Mouse (Mus musculus) stomach, embryonic 15.5 days (tissue): ENCODE results near the gene Noto. TPM values are rescaled to one million over a fixed set of nuclear protein-coding genes. Genes with fewer than 3 reads are reported as not detected.

Experiments used
- ATAC-seq: fragments of 200-750 bp; cut with Nextera tagmentation; 2 replicates; pipeline ENCODE4 v1.8.0; 2017; ENCODE audit warnings: low read depth, moderate number of reproducible peaks, moderate TSS enrichment; ENCODE audit not compliant: insufficient read depth, low FRiP score
- H3K27ac ChIP-seq: fragments of 300-500 bp; sonication (generic); 2 replicates; pipeline ENCODE4 v1.5.1; 2015; ENCODE audit warnings: mild to moderate bottlenecking, inconsistent platforms
- H3K27me3 ChIP-seq: fragments of 300-500 bp; sonication (generic); replicated peaks from 2 replicates; pipeline ENCODE4 v1.6.1; 2015; ENCODE audit warnings: inconsistent platforms
- H3K36me3 ChIP-seq: fragments of 300-500 bp; sonication (generic); 2 replicates; pipeline ENCODE4 v1.6.1; 2015; ENCODE audit warnings: inconsistent platforms
- H3K4me1 ChIP-seq: fragments of 300-500 bp; sonication (generic); 2 replicates; pipeline ENCODE4 v1.6.1; 2015; ENCODE audit warnings: inconsistent platforms
- H3K4me2 ChIP-seq: fragments of 300-500 bp; sonication (generic); 2 replicates; pipeline ENCODE4 v1.6.1; 2015; ENCODE audit warnings: mild to moderate bottlenecking, inconsistent platforms
- H3K4me3 ChIP-seq: fragments of 300-500 bp; sonication (generic); replicated peaks from 2 replicates; pipeline ENCODE4 v1.5.1; 2015; ENCODE audit warnings: inconsistent platforms
- H3K9ac ChIP-seq: fragments of 300-500 bp; sonication (generic); 2 replicates; pipeline ENCODE4 v1.6.1; 2015; ENCODE audit warnings: inconsistent platforms
- H3K9me3 ChIP-seq: fragments of 300-500 bp; sonication (generic); 2 replicates; pipeline ENCODE4 v1.6.1; 2016; ENCODE audit warnings: inconsistent platforms
- WGBS: fragments of 180-500 bp; shearing (Covaris S2); methylation state at CpG from one replicate; pipeline ENCODE4 v1.1.7; 2015; 5-methylcytosine and 5-hydroxymethylcytosine counted together
- polyA plus RNA-seq: library from polyadenylated mRNA; unstranded; fragments of >200 nt; fragmentation: Nextera tagmentation; extraction: Ambion mirVana; gene quantifications from 2 replicates; pipeline ENCODE4 v1.2.1, GENCODE M21; 2015

Gene Noto
- polyA plus RNA-seq, 1 experiment from 2014 or later = not detected

DNA sequence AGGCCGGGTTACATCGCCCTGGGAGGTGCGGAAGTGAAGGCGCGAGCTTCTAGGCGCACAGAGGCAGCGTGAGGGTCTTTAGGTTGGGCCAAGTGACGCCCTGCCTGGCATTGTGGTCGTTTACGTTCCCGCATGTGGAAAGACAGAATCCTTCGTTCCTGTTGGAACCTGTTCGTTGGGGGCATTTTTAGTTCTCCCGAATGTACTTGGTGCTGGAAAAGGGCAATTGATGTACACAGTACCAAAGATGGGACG lies 28.7 kb downstream of the Noto start:
- Histone ChIP-seq H3K27ac (peak overlapping the region; percentile 96), H3K4me1 (0 out of 2 replicates have a peak, but pooled peaks cover 18% of the 10 kb centered on the region), H3K4me3 (peak overlapping the region; percentile 77), H3K27me3 (no peaks in the 10 kb centered on the region), H3K9ac (peak overlapping the region; percentile 82), H3K9me3 (no peaks in the 10 kb centered on the region), H3K36me3 (no peaks in the 10 kb centered on the region), H3K4me2 (peak overlapping the region; percentile 95)
- ATAC-seq = no peak
- under 1% methylated on average over 15 of the region's 15 CpGs for WGBS

- WGBS = 5% methylated on average over 7 of the region's 7 CpGs
- peak overlapping the region; percentile 95 for H3K4me2 ChIP-seq
- H3K27me3 ChIP-seq = no peaks in the 10 kb centered on the region
- H3K36me3 ChIP-seq = no peaks in the 10 kb centered on the region
- no peaks in the 10 kb centered on the region for H3K9me3 ChIP-seq
- peak overlapping the region; percentile 82 for H3K9ac ChIP-seq
- ATAC-seq = no peak
- H3K4me3 ChIP-seq = peak overlapping the region; percentile 77
- 0 out of 2 replicates have a peak, but pooled peaks cover 18% of the 10 kb centered on the region for H3K4me1 ChIP-seq
- H3K27ac ChIP-seq = 0 out of 2 replicates have a peak overlapping the region, but pooled peaks have one; percentile 96
Observed at GRCm38 (mm10) chr6:85452816-85453215, 29.1 kb downstream of the Noto start.

GRCm38 (mm10) chr6:85459621-85460020 lies 35.9 kb downstream of the Noto start:
- ATAC-seq = no peak
- WGBS = 87% methylated on average over 2 of the region's 2 CpGs
- Histone ChIP-seq H3K4me3 (no peak overlapping the region), H3K36me3 (peaks cover 40% of the 10 kb centered on the region), H3K4me1 (0 out of 2 replicates have a peak, but pooled peaks cover 8% of the 10 kb centered on the region), H3K9me3 (no peaks in the 10 kb centered on the region), H3K9ac (no peak overlapping the region), H3K27me3 (no peaks in the 10 kb centered on the region), H3K27ac (no peak overlapping the region), H3K4me2 (no peak overlapping the region)

DNA sequence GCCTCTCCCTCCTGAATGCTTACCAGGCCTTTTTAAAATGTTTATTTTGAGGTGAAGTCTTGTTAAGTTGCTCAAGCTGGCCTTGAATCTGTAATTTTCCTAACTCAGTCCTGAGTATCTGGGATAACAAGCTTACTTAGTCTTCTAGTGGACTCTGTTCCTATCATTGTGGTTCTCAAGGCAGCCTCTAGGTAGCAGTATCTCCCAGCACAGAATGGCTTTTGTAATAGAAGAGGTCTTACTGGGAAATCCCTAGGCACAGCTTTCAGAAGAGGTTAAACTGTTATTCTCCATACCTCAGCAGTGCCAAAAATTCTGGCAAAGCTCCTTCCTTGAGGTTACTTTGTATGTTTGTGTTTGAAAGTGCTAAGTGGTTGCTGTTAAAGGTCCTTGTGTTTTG lies 41.7 kb downstream of the Noto start:
- H3K36me3 ChIP-seq = peaks cover 81% of the 10 kb centered on the region
- H3K4me3 ChIP-seq = no peak overlapping the region
- H3K9ac ChIP-seq = no peak overlapping the region
- no peak overlapping the region for H3K4me2 ChIP-seq
- no peak for ATAC-seq
- H3K27me3 ChIP-seq = no peaks in the 10 kb centered on the region
- H3K9me3 ChIP-seq = no peaks in the 10 kb centered on the region
- no peak overlapping the region for H3K27ac ChIP-seq
- no peaks in the 10 kb centered on the region for H3K4me1 ChIP-seq

GRCm38 (mm10) chr6:85469660-85470430 lies 46.2 kb downstream of the Noto start:
- WGBS = 64% methylated on average over 5 of the region's 5 CpGs
- Histone ChIP-seq H3K9me3 (no peaks in the 10 kb centered on the region), H3K36me3 (peaks cover 41% of the 10 kb centered on the region), H3K4me1 (no peaks in the 10 kb centered on the region), H3K27ac (no peak overlapping the region), H3K4me2 (no peak overlapping the region), H3K4me3 (no peak overlapping the region), H3K9ac (no peak overlapping the region), H3K27me3 (no peaks in the 10 kb centered on the region)
- no peak for ATAC-seq

GRCm38 (mm10) chr6:85471962-85472361 lies 48.3 kb downstream of the Noto start:
- Histone ChIP-seq H3K4me3 (no peak overlapping the region), H3K27ac (no peak overlapping the region), H3K4me2 (no peak overlapping the region), H3K9ac (no peak overlapping the region), H3K9me3 (no peaks in the 10 kb centered on the region), H3K4me1 (no peaks in the 10 kb centered on the region), H3K36me3 (peaks cover 22% of the 10 kb centered on the region), H3K27me3 (no peaks in the 10 kb centered on the region)
- no peak for ATAC-seq
- WGBS = 63% methylated on average over 8 of the region's 8 CpGs

- Histone ChIP-seq H3K4me3 (no peak overlapping the region), H3K27me3 (no peaks in the 10 kb centered on the region), H3K4me2 (no peak overlapping the region), H3K4me1 (no peaks in the 10 kb centered on the region), H3K9ac (no peak overlapping the region), H3K27ac (no peak overlapping the region), H3K36me3 (peaks cover 17% of the 10 kb centered on the region), H3K9me3 (no peaks in the 10 kb centered on the region)
- 45% methylated on average over 5 of the region's 5 CpGs for WGBS
- ATAC-seq = no peak
Observed at GRCm38 (mm10) chr6:85472542-85472941, 48.9 kb downstream of the Noto start.

- H3K4me3 ChIP-seq = no peak overlapping the region
- H3K9me3 ChIP-seq = no peaks in the 10 kb centered on the region
- H3K4me1 ChIP-seq = no peaks in the 10 kb centered on the region
- H3K4me2 ChIP-seq = no peak overlapping the region
- H3K27ac ChIP-seq = no peak overlapping the region
- no peaks in the 10 kb centered on the region for H3K36me3 ChIP-seq
- 77% methylated on average over 3 of the region's 3 CpGs for WGBS
- H3K9ac ChIP-seq = no peak overlapping the region
- H3K27me3 ChIP-seq = 0 out of 2 replicates have a peak, but pooled peaks cover 7% of the 10 kb centered on the region
- ATAC-seq = no peak
Observed at GRCm38 (mm10) chr6:85475581-85475980, 51.9 kb downstream of the Noto start.

- WGBS = 35% methylated on average over 10 of the region's 10 CpGs
- Histone ChIP-seq H3K36me3 (no peaks in the 10 kb centered on the region), H3K9me3 (no peaks in the 10 kb centered on the region), H3K4me1 (no peaks in the 10 kb centered on the region), H3K9ac (no peak overlapping the region), H3K27ac (no peak overlapping the region), H3K4me3 (no peak overlapping the region), H3K4me2 (no peak overlapping the region), H3K27me3 (peaks cover 15% of the 10 kb centered on the region; the same call in 1 of the 2 replicates)
- ATAC-seq = no peak
Observed at GRCm38 (mm10) chr6:85477366-85477917, 53.8 kb downstream of the Noto start.

DNA sequence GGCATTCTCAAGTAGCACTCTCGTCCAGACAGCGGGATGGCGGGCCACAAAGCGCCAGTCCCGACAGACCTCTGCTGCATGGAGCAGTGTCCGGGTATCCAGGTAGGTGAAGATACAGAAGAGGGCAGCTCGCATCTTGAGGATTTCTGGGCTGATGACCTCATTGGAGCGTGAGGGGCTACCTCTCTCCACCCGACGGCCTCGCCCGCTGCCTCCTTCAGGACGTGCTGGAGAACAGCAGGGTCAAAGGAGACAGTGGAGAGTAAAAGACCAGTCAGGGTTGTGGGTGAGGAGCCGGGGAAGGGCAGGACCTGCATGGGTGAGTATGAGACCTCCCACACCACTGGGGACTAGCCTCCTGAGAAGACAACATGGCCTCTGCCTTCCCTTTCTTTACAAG lies 54.7 kb downstream of the Noto start:
- Histone ChIP-seq H3K4me2 (no peak overlapping the region), H3K9me3 (no peaks in the 10 kb centered on the region), H3K4me1 (no peaks in the 10 kb centered on the region), H3K27ac (no peak overlapping the region), H3K9ac (no peak overlapping the region), H3K4me3 (no peak overlapping the region), H3K36me3 (no peaks in the 10 kb centered on the region), H3K27me3 (peaks cover 22% of the 10 kb centered on the region; the same call in 1 of the 2 replicates)
- WGBS = 42% methylated on average over 14 of the region's 14 CpGs
- no peak for ATAC-seq
